Mouse (Mus musculus) cerebellum, adult 11-12 months (tissue): ENCODE data around the gene Prss57.

ENCODE experiments used
- DNase-seq: peaks from one replicate; pipeline ENCODE4 v3.0.0; 2022

Prss57 gene

GRCm38 (mm10) chr10:79806972-79807371, 16.2 kb upstream of the Prss57 start:
- no peak for DNase-seq

GRCm38 (mm10) chr10:79806331-79806730, 15.6 kb upstream of the Prss57 start:
- no peak for DNase-seq

GRCm38 (mm10) chr10:79805636-79806035, 14.9 kb upstream of the Prss57 start:
- DNase-seq = no peak

- DNase-seq = peak; percentile 62
Observed at GRCm38 (mm10) chr10:79803716-79804323, 13.1 kb upstream of the Prss57 start.

- peak; percentile 65 for DNase-seq
Observed at GRCm38 (mm10) chr10:79802331-79802971, 11.7 kb upstream of the Prss57 start.

GRCm38 (mm10) chr10:79801837-79802236, 11.1 kb upstream of the Prss57 start:
- no peak for DNase-seq

- DNase-seq = no peak
Observed at GRCm38 (mm10) chr10:79800508-79800907, 9.7 kb upstream of the Prss57 start.

- DNase-seq = no peak
Observed at GRCm38 (mm10) chr10:79798289-79798928, 7.6 kb upstream of the Prss57 start.

GRCm38 (mm10) chr10:79797326-79797725, 6.6 kb upstream of the Prss57 start:
- no peak for DNase-seq

GRCm38 (mm10) chr10:79795905-79796304, 5.1 kb upstream of the Prss57 start:
- no peak for DNase-seq

- peak; percentile 69 for DNase-seq
Observed at GRCm38 (mm10) chr10:79794491-79794931, 3.8 kb upstream of the Prss57 start.

- peak; percentile 80 for DNase-seq
Observed at GRCm38 (mm10) chr10:79793738-79794490, 3.2 kb upstream of the Prss57 start.

- no peak for DNase-seq
Observed at GRCm38 (mm10) chr10:79793051-79793737, 2.4 kb upstream of the Prss57 start, which contains the start of gene Palm. Gene Palm, plus strand, starts transcription at chr10:79793572.

GRCm38 (mm10) chr10:79792339-79793040, 1.7 kb upstream of the Prss57 start:
- DNase-seq = no peak

GRCm38 (mm10) chr10:79789581-79789980, 1.2 kb downstream of the Prss57 start:
- no peak for DNase-seq

- peak; percentile 63 for DNase-seq
Observed at GRCm38 (mm10) chr10:79788386-79789158, 2.2 kb downstream of the Prss57 start.

- DNase-seq = no peak
Observed at GRCm38 (mm10) chr10:79783920-79784800, 6.6 kb downstream of the Prss57 start.

GRCm38 (mm10) chr10:79783050-79783449, 7.7 kb downstream of the Prss57 start:
- no peak for DNase-seq

- DNase-seq = no peak
Observed at GRCm38 (mm10) chr10:79781956-79782355, 8.8 kb downstream of the Prss57 start.

- peak; percentile 77 for DNase-seq
Observed at GRCm38 (mm10) chr10:79781139-79781538, 9.6 kb downstream of the Prss57 start.
